Mouse (Mus musculus) hindbrain, embryonic 11.5 days (tissue): Measurements from ENCODE around the gene Lcp1. TPM values are rescaled to one million over a fixed set of nuclear protein-coding genes. Genes with fewer than 3 reads are reported as not detected.
A peak's percentile ranks its signal among the peaks of the same experiment; 100 is the strongest.

ENCODE experiments used
- ATAC-seq: fragments of 200-750 bp; cut with Nextera tagmentation; 2 replicates; pipeline ENCODE4 v1.8.0; 2017; ENCODE audit warnings: mild to moderate bottlenecking, moderate TSS enrichment, moderate library complexity; ENCODE audit not compliant: low FRiP score
- DNase-seq: peaks from one replicate; pipeline ENCODE4 v3.0.0-alpha.2; 2015; ENCODE audit warnings: low spot score
- H3K27ac ChIP-seq: fragments of 300-500 bp; sonication (generic); 2 replicates; pipeline ENCODE4 v1.5.1; 2014; ENCODE audit warnings: mild to moderate bottlenecking, low read depth, low read length
- H3K27me3 ChIP-seq: fragments of 300-500 bp; sonication (generic); 2 replicates; pipeline ENCODE4 v1.6.1; 2014; ENCODE audit warnings: mild to moderate bottlenecking, low read length, moderate library complexity, mixed read lengths; ENCODE audit not compliant: control insufficient read depth, insufficient read depth
- H3K36me3 ChIP-seq: fragments of 300-500 bp; sonication (generic); 2 replicates; pipeline ENCODE4 v1.6.1; 2014; ENCODE audit warnings: mild to moderate bottlenecking, low read length, moderate library complexity, mixed read lengths; ENCODE audit not compliant: control insufficient read depth, insufficient read depth
- H3K4me1 ChIP-seq: fragments of 300-500 bp; sonication (generic); replicated peaks from 2 replicates; pipeline ENCODE4 v1.6.1; 2014; ENCODE audit warnings: low read length, mixed read lengths; ENCODE audit not compliant: control insufficient read depth, insufficient read depth
- H3K4me2 ChIP-seq: fragments of 300-500 bp; sonication (generic); replicated peaks from 2 replicates; pipeline ENCODE4 v1.6.1; 2014; ENCODE audit warnings: mild to moderate bottlenecking, low read depth, low read length
- H3K4me3 ChIP-seq: fragments of 300-500 bp; sonication (generic); 2 replicates; pipeline ENCODE4 v1.5.1; 2014; ENCODE audit warnings: low read depth, low read length
- H3K9ac ChIP-seq: fragments of 300-500 bp; sonication (generic); 2 replicates; pipeline ENCODE4 v1.6.1; 2014; ENCODE audit warnings: low read depth, low read length
- H3K9me3 ChIP-seq: fragments of 300-500 bp; sonication (generic); 2 replicates; pipeline ENCODE4 v1.6.1; 2016; ENCODE audit warnings: low read length; ENCODE audit not compliant: control insufficient read depth
- WGBS: fragments of 180-500 bp; shearing (Covaris S2); extraction: QIAGEN DNeasy Blood & Tissue Kit; methylation state at CpG from one replicate; pipeline ENCODE4 v1.1.7; 2014; 5-methylcytosine and 5-hydroxymethylcytosine counted together
- polyA plus RNA-seq: library from polyadenylated mRNA; unstranded; fragments of >200 nt; fragmentation: Nextera tagmentation; extraction: Ambion mirVana; gene quantifications from 2 replicates; pipeline ENCODE4 v1.2.1, GENCODE M21; 2014

Lcp1 gene
- polyA plus RNA-seq, 1 experiment from 2014 or later: 25.4 TPM

- H3K36me3 ChIP-seq: no peaks in the 10 kb centered on the region
- 82% methylated on average over 8 of the region's 8 CpGs for WGBS
- no peak overlapping the region for H3K4me2 ChIP-seq
- H3K27me3 ChIP-seq: no peaks in the 10 kb centered on the region
- H3K9ac ChIP-seq: no peak overlapping the region
- no peak for DNase-seq
- H3K9me3 ChIP-seq: no peaks in the 10 kb centered on the region
- no peaks in the 10 kb centered on the region for H3K4me1 ChIP-seq
- ATAC-seq: peak; percentile 55; the same call in 1 of the 2 replicates
- no peak overlapping the region for H3K4me3 ChIP-seq
- 0 out of 2 replicates have a peak overlapping the region, but pooled peaks have one; percentile 7 for H3K27ac ChIP-seq
Observed at GRCm38 (mm10) chr14:75235552-75235951, 104.7 kb downstream of the Lcp1 start.

- peak overlapping the region; percentile 20; the same call in 1 of the 2 replicates for H3K27ac ChIP-seq
- 33% methylated on average over 9 of the region's 9 CpGs for WGBS
- H3K4me2 ChIP-seq: no peak overlapping the region
- no peaks in the 10 kb centered on the region for H3K9me3 ChIP-seq
- no peaks in the 10 kb centered on the region for H3K36me3 ChIP-seq
- H3K4me3 ChIP-seq: no peak overlapping the region
- peak; percentile 48 for DNase-seq
- peak; percentile 86 for ATAC-seq
- no peaks in the 10 kb centered on the region for H3K27me3 ChIP-seq
- no peak overlapping the region for H3K9ac ChIP-seq
- H3K4me1 ChIP-seq: no peaks in the 10 kb centered on the region
Observed at GRCm38 (mm10) chr14:75235955-75236635, 105.2 kb downstream of the Lcp1 start.

- no peak for ATAC-seq
- peak; percentile 7 for DNase-seq
- H3K4me2 ChIP-seq: no peak overlapping the region
Observed at GRCm38 (mm10) chr14:75236636-75237003, 105.7 kb downstream of the Lcp1 start.

GRCm38 (mm10) chr14:75237096-75237495 is 106.2 kb downstream of the Lcp1 start:
- no peak overlapping the region for H3K4me2 ChIP-seq
- no peaks in the 10 kb centered on the region for H3K36me3 ChIP-seq
- no peak overlapping the region for H3K9ac ChIP-seq
- no peaks in the 10 kb centered on the region for H3K27me3 ChIP-seq
- H3K4me1 ChIP-seq: no peaks in the 10 kb centered on the region
- 86% methylated on average over 8 of the region's 8 CpGs for WGBS
- H3K4me3 ChIP-seq: no peak overlapping the region
- DNase-seq (no peak), ATAC-seq (no peak)
- no peaks in the 10 kb centered on the region for H3K9me3 ChIP-seq
- no peak overlapping the region for H3K27ac ChIP-seq

More at GRCm38 (mm10) chr14:75236636-75237003, 105.7 kb downstream of the Lcp1 start:
- WGBS: 89% methylated on average over 4 of the region's 4 CpGs
- Histone ChIP-seq H3K27ac (peak overlapping the region; percentile 20; the same call in 1 of the 2 replicates), H3K4me1 (no peaks in the 10 kb centered on the region), H3K36me3 (no peaks in the 10 kb centered on the region), H3K4me3 (no peak overlapping the region), H3K27me3 (no peaks in the 10 kb centered on the region), H3K9me3 (no peaks in the 10 kb centered on the region), H3K9ac (no peak overlapping the region)

GRCm38 (mm10) chr14:75238054-75238692 is 107.3 kb downstream of the Lcp1 start:
- Histone ChIP-seq H3K4me1 (no peaks in the 10 kb centered on the region), H3K27ac (no peak overlapping the region), H3K36me3 (no peaks in the 10 kb centered on the region), H3K9ac (no peak overlapping the region), H3K4me3 (no peak overlapping the region), H3K9me3 (no peaks in the 10 kb centered on the region), H3K4me2 (no peak overlapping the region), H3K27me3 (no peaks in the 10 kb centered on the region)
- ATAC-seq: no peak
- WGBS: 86% methylated on average over 6 of the region's 6 CpGs
- no peak for DNase-seq

- no peak for DNase-seq
- H3K27me3 ChIP-seq: no peaks in the 10 kb centered on the region
- H3K4me1 ChIP-seq: no peaks in the 10 kb centered on the region
- H3K4me2 ChIP-seq: no peak within 1 kb of the TSS
- H3K9ac ChIP-seq: no peak within 1 kb of the TSS
- no peaks in the 10 kb centered on the region for H3K36me3 ChIP-seq
- no peak within 1 kb of the TSS for H3K4me3 ChIP-seq
- no peak for ATAC-seq
- no peak within 1 kb of the TSS for H3K27ac ChIP-seq
- no peaks in the 10 kb centered on the region for H3K9me3 ChIP-seq
- WGBS: 91% methylated on average over 5 of the region's 5 CpGs
Observed at GRCm38 (mm10) chr14:75242087-75242486, 111.2 kb downstream of the Lcp1 start, which contains the start of gene Cpb2. TSS of gene Cpb2 (plus strand) at chr14:75242287.

- H3K27ac ChIP-seq: no peak overlapping the region
- no peak overlapping the region for H3K9ac ChIP-seq
- no peaks in the 10 kb centered on the region for H3K4me1 ChIP-seq
- no peaks in the 10 kb centered on the region for H3K9me3 ChIP-seq
- H3K4me2 ChIP-seq: no peak overlapping the region
- 87% methylated on average over 11 of the region's 11 CpGs for WGBS
- no peaks in the 10 kb centered on the region for H3K36me3 ChIP-seq
- DNase-seq (no peak), ATAC-seq (no peak)
- H3K4me3 ChIP-seq: no peak overlapping the region
- no peaks in the 10 kb centered on the region for H3K27me3 ChIP-seq
Observed at GRCm38 (mm10) chr14:75246024-75247000, 115.4 kb downstream of the Lcp1 start.

- no peak for DNase-seq
- Histone ChIP-seq H3K36me3 (no peaks in the 10 kb centered on the region), H3K4me2 (no peak overlapping the region), H3K9ac (no peak overlapping the region), H3K27ac (no peak overlapping the region), H3K27me3 (no peaks in the 10 kb centered on the region), H3K9me3 (no peaks in the 10 kb centered on the region), H3K4me3 (no peak overlapping the region), H3K4me1 (no peaks in the 10 kb centered on the region)
- ATAC-seq: no peak
- 89% methylated on average over 3 of the region's 3 CpGs for WGBS
Observed at GRCm38 (mm10) chr14:75250432-75250831, 119.5 kb downstream of the Lcp1 start.
